Mouse (Mus musculus) monocyte, adult 2 months (primary cell): ENCODE results near the gene Tmem30a.

Source experiments
- DNase-seq, 2 experiments: peaks; one replicate each; pipeline ENCODE4 v3.0.0; 2022; ENCODE audit warnings: low spot score in 2 of 2, low read depth in 1 of 2

Tmem30a gene

DNA sequence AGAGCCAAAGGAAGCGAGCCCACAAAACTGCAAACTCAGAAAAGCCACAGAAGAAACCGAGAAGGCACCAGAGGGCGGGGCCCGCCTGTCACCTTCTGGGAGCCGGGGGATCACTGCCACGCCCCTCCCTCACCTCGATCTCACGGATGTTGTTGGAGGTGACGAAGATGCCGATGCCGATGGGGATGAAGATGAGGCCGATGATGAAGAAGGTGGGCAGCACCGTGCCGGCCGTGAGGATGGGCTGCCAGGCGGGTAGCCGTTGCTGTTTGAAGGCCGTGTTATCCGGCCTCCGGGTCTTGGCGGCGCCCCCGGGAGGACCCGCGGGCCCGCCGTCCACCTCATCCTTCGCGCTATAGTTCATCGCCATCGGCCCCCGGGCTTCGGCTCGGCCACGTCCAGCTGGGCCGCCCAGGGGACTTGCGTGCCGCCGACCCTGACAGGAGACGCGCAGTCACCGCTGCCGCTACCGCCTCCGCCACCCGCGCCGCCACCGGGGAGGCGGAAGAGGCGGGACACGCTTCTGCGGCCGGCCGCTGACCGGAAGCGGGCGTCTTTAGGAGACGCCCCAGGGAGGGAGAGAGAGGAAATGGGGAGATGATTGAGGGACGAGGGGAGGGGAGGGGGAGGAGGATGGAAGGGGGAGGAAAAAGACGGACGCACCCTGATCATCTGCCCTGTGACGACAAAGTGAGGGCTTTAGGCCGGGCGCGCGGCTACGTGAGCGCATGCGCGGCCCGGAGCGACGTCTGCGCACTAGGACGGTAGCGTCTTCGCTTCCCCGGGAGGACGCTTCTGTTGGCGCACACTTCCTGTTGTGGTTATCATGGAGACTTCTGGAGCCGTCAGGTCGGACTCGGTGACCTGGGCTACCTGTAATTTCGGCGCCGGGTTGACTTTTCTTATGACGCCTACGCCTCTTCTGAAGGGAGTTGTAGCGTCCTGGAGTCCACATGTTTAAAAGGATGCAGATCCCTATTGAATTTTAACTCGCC is at the start of gene Tmem30a:
Gene Tmem30a, minus strand, starts transcription at position 667 of the 995 bp plus-strand sequence.
- peak; percentile 87 to 90 for DNase-seq

- no peak for DNase-seq
Measured at GRCm38 (mm10) chr9:79842615-79843014, 49.3 kb upstream of the Tmem30a start.

DNA sequence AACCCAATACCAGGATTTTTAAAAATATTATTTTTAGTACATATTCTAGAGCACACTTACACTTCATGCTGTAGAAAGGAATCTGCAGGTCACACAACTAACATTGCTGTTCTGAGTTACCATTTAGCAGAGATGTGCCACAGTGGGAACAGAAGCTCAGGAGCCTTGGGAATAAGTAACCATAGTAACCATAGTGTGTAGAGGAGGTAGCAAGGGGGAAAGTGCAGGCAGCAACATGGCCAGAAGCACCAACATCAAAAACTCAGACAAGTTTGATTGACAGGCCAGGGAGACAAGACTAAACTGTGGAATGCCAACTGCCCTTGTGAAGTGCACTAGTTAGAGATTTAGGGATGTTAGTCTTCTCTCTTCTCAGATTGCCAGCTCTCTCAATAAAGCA is 48.7 kb upstream of the Tmem30a start:
- no peak for DNase-seq

DNA sequence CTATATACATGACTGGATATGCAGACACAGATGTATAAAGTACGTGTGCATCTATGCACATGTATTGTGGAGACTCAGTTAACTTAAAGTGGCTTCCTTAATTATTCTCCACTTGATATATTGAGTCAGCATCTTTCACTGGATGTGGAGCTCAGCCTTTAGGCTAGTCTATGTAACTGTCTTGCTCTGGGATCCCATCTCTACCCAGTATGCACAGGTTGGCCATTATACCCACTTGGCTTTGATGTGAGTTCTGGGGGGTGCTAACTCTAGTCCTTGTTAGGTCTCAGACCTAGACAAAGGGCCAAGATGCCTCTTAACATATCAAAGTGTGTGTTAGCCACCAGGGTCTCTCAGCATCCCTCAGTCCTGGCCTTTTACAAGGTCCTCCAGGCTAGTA is 38.0 kb upstream of the Tmem30a start:
- DNase-seq, result no peak

- no peak for DNase-seq
Measured at GRCm38 (mm10) chr9:79830874-79831273, 37.6 kb upstream of the Tmem30a start.

DNA sequence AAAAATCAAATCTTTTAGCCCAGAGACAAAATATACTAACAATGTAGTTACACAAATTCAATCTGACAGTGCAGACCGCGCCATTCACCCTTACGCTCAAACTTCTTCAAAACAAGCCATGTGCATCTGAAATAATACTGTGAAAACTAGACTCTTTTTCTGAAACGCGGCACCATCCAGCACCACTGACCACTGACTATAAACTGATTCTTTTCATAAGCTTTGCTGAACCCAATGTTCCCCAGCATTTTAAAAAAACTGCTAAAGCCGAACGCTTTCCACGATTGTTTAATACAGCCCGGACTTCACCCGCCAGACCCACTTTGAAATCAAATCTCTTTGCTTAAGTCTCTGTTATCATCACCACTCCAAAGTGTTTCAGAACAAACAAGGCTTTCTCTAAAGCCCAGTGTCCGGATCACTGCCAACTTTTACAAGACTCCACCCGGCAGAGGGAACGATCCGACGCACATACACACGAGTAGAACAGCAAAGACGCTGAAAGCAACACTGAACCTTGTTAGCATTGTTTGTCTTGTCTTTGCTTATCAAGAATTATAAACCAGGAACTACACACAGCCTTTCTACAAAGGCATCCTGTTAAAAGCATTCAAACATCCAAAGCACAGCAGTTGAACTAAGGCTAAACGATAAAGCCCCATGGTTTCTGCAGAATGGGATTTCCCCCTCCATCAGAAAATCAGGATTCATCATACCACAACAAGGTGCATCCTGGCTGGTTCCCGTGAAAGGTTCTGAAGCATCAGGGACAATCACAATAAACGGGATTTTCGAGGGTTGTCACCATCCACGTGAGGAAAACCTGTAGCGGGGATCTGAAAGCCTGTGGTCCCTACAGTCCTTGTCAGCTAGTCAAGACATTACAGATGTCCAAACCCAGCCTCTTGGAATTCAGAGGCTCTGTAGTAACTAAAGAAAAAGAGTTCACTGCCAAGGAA is 36.8 kb upstream of the Tmem30a start:
- no peak for DNase-seq

GRCm38 (mm10) chr9:79827072-79827471 is 33.8 kb upstream of the Tmem30a start:
- DNase-seq, result no peak

DNA sequence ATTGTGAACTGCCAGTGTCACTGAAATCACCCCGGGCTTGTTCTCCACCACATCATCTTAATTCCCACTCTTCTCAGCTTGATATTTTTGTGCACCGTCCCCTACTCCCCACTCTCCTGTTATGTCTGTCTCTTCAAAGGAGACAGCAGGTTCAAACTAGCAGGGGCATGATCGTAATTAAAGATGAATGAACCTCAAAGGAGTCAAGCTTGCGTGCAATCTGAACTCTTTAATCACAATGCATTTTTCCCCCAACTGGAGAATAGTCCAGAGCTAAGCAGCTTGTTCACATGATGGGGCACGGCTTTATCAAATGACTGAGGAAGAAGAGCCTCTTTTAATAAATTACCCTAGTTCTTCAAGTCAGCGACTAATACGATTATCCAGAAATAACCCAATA is 32.2 kb upstream of the Tmem30a start:
- DNase-seq, result no peak

DNA sequence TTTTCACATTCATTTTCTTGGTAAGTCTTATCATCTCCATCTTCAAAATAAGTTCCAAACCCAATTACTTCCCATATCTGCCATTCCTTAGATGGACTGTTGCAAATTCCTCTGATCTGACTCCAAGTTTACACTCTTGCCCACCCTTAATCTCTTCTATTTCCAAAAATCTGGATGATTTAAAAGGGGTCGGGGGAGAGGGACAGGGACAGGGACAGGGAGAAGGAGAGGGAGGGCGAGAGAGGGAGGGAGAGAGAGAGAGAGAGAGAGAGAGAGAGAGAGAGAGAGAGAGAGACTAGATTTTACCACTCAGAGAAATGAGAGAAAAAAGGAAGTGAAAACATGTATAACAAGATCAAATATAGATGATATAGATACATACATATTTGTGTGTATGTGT is 30.5 kb upstream of the Tmem30a start:
- DNase-seq, result no peak

DNA sequence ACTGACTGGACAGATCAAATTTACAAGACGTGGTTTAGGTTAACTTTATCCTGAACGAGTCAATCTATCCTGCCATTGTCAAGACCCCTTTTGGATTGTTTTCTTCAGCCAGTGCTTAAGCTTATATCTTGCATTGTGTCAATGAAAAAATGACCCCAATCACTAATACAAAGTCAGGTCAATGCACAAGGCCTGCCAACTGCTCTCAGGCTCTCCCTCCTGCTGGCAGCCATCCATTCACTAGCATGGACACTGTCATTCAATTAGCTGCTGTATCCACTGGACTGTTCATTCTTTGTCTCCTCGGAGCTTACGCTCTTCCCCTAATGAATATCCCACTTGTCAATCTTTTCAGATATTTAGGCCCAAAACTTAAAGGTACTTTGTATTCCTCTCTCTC is 30.1 kb upstream of the Tmem30a start:
- DNase-seq, result no peak

- DNase-seq, result peak in 1 of 2 experiments; percentile 18
Measured at GRCm38 (mm10) chr9:79816464-79816863, 23.2 kb upstream of the Tmem30a start.

- no peak for DNase-seq
Measured at GRCm38 (mm10) chr9:79816013-79816412, 22.7 kb upstream of the Tmem30a start.

- DNase-seq, result no peak
Measured at GRCm38 (mm10) chr9:79814592-79814991, 21.3 kb upstream of the Tmem30a start.

- DNase-seq, result no peak
Measured at GRCm38 (mm10) chr9:79810969-79811902, 17.9 kb upstream of the Tmem30a start.

GRCm38 (mm10) chr9:79810534-79810933 is 17.2 kb upstream of the Tmem30a start:
- no peak for DNase-seq

DNA sequence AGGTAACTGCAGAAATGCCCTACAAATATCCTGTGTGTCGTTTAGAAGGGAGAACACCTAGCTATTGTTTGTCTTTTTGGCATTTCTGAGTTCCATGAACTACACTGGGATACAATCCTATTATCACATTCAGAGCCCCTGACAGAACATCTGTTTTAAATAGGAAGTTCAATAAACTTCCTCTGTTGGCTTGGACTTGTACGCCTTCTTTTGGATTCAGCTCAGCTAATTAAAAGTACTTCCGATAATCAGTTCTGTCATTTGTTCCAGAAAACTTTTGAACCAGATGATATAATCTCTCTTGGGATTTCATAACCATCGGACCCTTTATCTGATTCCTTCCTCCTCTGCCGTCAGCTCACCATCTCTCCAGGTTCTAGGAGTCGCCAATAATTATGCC is 16.1 kb upstream of the Tmem30a start:
- DNase-seq, result no peak

DNA sequence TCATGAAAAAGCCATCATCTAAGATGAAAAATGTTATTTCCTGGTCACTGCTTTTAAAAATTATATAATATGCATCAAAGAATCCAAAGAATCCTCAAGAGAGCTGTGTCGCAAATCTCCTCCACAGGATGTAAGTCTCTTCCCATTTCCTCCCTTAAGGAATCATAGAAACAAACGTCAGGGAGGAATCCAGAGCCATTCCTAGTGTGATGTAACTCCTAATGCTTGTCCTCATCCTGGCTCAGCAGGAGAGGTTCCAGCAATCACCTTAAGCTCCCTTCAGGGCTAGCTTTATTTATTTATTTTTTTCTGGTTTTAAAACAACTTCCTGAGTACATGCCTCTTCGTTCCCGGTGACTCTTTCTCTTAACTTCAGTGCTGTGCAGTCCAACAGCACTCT is 13.9 kb upstream of the Tmem30a start:
- DNase-seq, result no peak

GRCm38 (mm10) chr9:79806317-79807075 is 13.2 kb upstream of the Tmem30a start:
- no peak for DNase-seq

GRCm38 (mm10) chr9:79805426-79805825 is 12.1 kb upstream of the Tmem30a start:
- DNase-seq, result no peak
